Mouse (Mus musculus): Measurements from ENCODE around the gene Cstf3.

- TF ChIP-seq CTCF (conservative IDR thresholded peaks at IDR 0.05; ENCODE audit: insufficient read depth, insufficient read length, low read depth, low read length) (no peak), POLR2A (IDR thresholded peaks at IDR 0.05; ENCODE audit: low read depth, low read length) (no peak)
Measured at GRCm38 (mm10) chr2:104572066-104572465, 18.3 kb upstream of the Cstf3 start.
